Mouse (Mus musculus): ENCODE data around the gene Npr1. TPM values are rescaled to one million over a fixed set of nuclear protein-coding genes. Genes with fewer than 3 reads are reported as not detected.
A peak's percentile ranks its signal among the peaks of the same experiment; 100 is the strongest.

The Npr1 gene
- total RNA-seq (2021): 100 to 1,000 TPM; 120 to 121 TPM
- long read RNA-seq, experiment 1, full-length matches to known transcripts: 45 of 68 reads
- long read RNA-seq, experiment 1, partial matches to known transcripts: 17 of 68 reads
- long read RNA-seq, experiment 1, other reads (novel, unspliced or antisense): 6 of 68 reads
- long read RNA-seq, experiment 2, full-length matches to known transcripts: 95 of 146 reads
- long read RNA-seq, experiment 2, partial matches to known transcripts: 21 of 146 reads
- long read RNA-seq, experiment 2, other reads (novel, unspliced or antisense): 30 of 146 reads

DNA sequence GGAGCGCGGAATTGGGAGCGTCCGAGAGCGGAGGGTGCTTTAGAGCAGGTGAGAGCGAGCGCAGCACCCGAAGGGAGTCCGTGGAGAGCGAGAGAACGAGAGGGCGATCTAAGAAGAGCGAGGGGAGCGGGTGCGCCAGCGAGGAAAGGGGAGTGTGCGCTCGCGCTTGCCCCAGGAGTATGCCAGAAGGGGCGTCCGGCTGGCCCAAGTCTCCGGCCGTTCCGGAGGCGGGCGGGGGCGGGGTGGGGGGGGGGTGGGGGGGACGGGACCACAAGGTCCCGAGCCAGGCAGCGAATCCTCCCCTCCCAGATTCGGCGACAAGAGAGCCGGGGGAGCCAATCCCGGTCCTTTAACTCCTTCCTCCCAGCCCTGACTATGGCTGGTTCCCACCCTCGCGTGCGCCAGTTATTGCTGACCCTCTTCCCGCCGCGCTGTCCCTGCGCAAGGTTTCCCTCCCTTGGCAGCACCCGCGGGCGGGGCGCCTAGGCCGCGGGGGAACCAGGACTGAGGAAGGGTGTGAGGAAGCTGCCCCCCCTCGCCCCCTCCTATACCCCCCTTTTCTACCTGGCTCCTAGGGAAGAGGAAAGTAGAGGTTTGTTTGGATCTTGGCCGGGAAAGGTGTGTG lies at the start of gene Npr1:
Npr1 (minus strand) TSS at position 181 of the 625 bp plus-strand sequence.
- peak in 1 of 2 experiments; percentile 56 for DNase-seq (ENCODE audit: low spot score in 2 of 2)

DNA sequence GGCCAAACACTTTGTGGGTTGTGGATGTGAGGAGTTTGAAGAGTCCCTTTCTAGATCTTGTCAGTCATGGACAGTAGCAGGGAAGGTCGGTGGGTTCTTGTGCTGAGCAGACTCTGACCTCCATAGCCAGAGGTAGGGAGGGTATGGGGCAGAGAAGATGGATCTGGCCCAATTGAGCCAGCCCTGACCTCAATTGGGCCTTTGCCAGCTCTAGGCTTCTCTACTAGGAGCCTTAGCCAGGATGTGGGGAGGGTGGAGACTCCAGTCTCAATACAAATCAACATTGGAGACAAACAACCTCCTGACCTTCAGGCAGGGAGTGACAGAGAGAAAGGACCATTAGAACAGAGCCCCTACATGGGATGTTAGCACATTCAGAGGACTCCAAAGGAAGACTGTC lies 49.6 kb upstream of the Npr1 start:
- no peak for DNase-seq (ENCODE audit: low spot score in 2 of 2)

DNA sequence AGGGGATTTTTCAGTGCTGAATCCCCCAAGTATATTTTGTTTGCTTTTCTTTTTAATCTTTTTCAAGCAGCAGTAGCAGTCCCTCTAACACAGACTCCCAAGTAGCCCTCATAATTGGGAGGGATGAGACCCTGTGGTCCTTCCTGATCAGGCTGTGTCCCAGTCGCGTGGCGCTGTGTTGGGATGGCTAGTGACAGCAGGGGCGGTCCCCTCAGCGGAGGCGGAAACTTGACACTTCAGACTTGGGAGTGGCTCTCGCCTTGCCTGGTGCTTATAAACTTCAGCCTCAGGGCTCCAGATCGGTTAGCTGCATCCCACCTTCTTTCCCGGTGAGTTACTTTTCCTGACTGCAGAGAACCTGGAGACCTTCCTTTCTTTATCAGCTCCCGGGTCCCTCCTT lies 49.0 kb upstream of the Npr1 start:
- peak in 1 of 2 experiments; percentile 44 for DNase-seq (ENCODE audit: low spot score in 2 of 2)

DNA sequence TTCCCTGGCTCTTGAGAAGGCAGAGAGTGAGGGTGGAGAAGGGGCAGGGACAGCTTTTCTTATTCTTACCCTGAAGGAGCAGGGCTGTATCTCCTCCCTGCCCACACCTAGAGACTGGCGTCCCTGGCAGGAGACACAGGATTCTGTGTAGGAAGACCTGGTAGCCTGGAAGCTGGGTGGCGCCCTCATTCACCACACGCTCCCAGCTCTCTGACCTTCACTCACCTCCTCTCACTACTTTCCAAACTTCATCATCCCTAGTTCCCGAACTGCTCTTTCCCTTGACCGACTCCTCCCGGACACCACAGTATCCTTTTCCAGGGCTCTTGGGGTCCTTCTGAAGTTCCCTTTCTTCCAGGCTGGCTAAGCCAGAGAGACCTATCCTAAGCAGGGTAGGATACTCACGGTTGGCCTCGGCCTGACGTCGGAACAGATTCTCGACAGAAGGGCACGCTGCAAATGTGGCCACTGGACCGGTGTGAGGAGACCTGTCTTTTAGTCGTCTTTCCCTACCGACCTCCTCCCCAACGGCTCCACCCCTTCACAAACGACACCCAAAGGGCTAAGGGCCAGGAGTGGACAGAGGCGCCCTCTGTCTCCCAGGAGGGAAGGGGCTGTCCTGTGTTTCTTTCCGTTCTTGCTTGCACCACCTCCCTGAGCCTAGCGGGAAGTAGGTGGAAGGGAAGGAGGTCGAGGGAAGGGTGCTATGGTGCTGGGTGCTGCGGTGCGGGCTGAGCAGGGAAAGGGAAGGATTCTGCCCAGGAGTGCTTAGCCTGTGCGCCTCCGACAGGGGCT lies 48.3 kb upstream of the Npr1 start, which contains the start of the genes S100a1 and S100a13:
S100a1 (minus strand) TSS at position 597 of the 795 bp plus-strand sequence.
S100a13 (plus strand) TSS at position 640 of the 795 bp plus-strand sequence.
- DNase-seq (ENCODE audit: low spot score in 2 of 2): peak in 1 of 2 experiments; percentile 46

DNA sequence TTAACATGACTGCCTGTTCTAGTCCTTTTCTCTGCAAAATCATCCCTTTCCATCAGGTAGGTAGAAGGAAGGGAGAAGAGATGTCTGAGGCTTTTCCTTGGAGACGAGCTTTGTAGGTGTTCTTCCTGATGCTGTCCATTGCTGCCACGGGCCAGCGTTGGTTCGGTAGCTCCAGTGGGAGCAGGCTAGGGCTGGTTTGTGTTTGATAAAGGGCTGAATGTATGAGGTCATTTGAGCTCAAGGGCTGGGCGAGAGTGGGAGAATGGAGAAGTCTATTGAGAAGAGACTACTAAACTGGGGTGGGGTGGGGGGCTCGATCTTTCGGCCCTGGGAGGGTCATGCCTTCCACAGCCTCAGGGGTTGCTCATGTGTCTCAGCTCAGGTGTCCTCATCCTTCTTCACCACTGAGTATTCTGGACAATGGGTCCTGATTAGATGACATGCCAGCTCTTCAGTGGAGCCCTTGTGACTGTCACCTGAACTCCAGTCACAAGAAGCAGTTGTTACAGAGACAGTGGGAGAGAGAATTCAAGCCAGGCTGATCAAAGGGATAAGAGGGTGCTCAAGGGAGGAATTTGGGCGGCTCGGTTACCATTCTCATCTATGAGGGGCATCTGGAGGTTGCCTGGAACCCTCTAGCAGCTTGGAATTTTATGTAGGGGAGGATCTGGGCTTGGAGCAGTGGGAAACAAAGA lies 47.4 kb upstream of the Npr1 start:
- DNase-seq (ENCODE audit: low spot score in 2 of 2): no peak

DNA sequence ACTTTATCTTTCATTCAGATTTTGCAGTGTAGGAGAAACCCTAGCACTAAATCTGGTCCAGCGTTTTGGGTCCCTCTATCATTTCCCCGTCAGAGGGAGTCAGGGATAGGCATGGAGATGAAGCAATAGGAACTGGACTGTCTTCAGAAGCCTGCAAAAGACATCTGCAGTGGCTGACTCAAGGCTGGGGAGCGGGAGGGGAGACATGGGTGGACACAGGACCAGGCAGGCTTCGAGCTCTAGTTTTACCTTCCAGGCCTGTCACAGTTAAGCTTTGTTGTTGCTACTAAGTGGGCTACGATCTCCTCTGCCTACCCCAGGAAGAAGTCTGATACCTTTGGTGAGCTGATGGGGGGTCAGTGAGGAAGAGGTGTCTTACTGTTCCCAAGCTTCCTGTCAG lies 46.6 kb upstream of the Npr1 start:
- DNase-seq (ENCODE audit: low spot score in 2 of 2): no peak

DNA sequence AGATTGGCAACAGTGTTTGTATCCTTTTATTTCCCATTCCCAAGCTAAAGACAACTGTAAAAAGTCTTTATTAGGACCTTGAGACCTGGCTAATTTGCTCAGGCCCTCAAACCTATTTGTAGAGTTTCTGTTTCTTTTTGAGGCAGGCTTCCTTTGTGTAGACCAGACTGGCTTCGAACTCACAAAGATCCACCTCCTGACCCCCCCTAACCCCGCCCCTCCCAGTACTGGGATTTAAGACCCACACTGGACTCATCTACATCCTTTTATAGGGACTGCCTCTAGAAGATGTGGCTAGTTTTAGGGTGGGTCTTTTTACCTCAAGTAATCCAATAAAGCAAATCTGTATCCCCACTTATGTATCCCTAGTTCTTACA lies 44.1 kb upstream of the Npr1 start:
- DNase-seq (ENCODE audit: low spot score in 2 of 2): no peak

DNA sequence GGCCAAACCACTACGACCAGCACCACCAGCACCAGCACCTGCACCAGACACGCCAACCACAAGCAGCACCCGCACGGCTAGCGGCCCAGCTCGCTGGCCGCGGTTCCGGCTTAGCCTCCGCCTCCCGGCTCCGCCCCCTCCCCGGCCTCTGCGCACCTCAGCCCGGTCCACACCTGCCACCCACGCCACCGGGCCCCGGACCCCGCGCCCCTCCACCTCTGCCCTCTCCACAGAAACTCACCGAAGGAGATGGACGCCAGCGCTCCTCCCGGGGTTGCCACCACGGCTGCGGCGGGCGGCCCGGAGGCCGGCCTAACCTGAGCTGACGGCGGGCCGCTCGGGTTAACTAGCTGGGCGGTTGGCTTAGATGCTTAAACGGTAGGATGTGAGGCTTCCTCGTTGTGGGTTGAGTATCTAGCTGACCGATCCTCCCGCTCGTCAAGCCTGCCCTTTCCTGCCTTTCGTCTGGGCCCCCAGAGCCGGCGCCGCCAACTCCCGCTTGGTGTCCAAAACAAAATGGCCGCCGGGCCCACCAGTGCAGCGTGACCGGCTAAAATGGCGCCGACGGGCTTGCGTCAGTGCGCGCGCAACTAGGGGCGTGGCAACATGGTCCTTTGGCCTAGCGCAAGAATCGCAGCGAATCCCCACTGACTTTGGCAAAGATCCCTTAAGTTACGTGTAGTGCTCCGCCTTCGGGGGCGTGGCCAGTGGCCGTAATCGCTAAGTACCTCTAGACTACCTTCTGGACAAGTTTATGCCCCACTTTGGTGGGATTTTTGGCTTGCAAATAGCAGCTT lies 43.5 kb upstream of the Npr1 start, which contains the start of gene Chtop:
Chtop (minus strand) TSS at position 549 of the 797 bp plus-strand sequence.
- peak; percentile 97 to 99 for DNase-seq (ENCODE audit: low spot score in 2 of 2)

DNA sequence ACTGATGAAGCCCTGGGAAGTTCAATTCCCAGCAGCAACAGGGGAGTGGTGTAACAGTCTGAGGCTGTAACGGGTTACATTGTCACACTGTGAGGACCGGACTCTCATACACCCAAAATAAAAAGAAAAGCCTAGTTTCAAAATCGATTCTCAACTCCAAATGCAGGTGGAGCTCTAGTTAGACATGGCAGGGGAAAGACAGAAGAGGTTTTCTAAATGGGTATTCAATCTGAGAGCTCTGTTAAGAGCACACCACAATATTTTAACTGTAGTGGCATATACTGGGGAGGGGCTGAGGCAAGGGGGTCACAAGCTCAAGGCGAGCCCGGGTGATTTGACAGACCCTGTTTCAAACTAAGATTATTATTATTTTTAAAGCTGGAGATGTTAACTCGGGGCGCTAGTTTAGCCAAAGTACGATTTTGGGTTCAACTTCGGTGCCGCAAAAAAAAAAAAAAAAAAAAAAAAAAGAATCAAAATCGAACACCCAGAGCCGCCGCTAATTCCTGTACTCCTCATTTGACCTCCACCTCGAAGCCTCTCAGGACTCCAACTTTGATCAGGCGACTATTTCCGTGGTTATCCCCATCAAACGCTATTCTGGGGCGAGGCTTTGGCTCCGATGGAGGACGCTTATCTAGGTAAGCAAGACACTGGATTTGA lies 42.8 kb upstream of the Npr1 start:
- DNase-seq (ENCODE audit: low spot score in 2 of 2): no peak

DNA sequence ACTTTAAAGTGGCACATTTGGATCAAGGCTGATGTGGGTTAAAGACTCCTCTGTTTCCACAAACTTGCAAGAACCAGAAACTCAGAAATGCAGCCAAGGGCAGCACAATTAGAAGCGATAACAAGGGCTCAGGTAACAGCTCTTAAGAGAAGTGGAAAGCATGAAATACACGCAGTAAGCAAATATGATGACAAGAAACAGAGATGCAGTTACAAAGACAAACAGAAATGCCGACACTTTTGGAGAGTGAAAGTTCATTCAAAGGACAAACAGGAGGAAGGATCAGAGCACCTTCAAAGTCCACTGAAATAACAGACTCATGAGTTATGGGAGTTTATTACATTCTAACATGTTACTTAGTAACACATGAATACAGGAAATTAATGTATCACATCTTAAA lies 40.7 kb upstream of the Npr1 start:
- DNase-seq (ENCODE audit: low spot score in 2 of 2): no peak

DNA sequence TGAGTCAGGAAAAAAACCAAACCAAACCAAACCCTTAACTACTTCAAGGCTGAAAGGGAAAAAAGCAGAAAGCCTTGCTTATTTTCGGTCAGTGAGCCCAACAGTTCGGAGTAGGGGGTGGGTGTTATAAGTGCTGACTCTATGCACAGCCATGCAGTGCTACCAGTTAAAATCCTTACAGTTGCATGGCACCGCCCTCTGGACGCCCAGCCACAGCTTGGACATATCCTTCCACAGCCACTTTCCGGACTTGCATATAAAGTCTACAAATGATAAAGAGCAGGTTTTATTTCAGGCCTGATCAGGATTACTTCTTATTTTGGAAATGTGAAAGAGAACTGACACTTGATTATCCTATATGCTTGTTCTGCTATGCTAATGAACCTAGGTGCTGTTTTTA lies 39.5 kb upstream of the Npr1 start:
- no peak for DNase-seq (ENCODE audit: low spot score in 2 of 2)

DNA sequence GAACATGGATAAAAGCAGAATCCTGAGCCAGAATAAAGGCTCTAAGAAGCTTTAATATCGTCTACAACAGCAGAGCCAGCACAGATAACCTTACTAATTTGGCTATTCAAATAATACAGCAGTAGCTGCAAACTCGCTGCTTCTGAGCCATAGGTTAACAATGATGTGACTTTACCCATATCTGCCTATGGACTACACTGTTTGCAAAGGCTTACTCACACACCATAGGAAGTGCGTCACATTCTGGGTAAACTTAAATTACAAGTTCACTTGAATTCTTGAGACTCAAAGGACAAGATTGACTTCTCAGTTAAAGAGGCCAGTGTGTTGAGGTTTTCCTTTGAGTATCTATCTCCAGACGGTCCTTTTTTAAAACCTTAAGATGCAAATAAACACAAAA lies 37.8 kb upstream of the Npr1 start:
- DNase-seq (ENCODE audit: low spot score in 2 of 2): no peak

DNA sequence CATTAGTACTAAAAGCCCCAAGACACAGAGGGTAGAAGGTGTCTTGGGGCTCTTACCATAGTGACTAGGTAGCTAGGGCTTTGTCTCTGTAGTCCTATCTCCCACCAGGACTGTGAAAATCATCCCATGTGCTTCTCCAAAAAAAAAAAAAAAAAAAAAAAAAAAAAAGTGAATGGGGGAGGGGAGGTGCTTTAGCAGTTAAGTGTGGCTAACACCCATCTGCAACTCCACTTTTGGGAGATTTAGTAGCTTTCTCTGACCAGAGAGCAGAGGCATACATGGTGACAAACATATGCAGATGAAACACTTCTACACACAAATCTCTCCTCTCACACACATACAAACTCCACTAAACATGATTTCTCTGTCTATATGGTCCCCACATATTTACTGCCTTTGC lies 31.9 kb upstream of the Npr1 start:
- no peak for DNase-seq (ENCODE audit: low spot score in 2 of 2)

DNA sequence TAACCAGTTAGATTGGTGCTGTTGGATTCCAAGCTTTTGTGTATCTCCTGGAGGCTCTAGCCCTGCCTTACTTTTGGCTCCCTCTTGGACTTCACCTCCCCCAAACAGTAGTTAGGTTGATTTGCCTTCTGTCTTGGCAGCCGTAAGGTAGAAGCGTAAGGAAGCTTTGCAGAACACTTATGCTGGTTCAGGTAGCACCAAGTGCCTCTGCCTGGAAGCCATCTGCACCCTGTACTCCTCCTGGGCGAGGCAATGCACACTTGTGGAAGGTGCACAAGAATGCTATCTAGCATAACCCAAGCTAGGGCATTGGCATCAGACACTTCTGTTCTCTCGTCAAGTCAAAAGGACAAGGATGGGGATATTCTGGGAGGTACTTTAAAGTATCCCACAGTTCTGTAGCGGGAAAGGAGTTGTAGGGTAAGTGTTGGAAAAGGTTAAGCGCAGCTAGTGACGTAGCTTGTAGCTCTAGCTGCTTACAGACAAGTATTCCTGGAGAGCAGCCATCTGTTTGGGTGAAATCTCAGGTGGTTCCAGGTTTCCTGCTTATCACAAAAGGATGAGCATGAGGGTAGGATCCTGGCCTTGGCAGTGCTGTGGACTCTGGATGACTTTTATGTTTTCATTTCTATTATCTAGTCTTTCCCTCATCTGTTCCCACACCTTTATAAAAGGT lies 30.3 kb upstream of the Npr1 start:
- no peak for DNase-seq (ENCODE audit: low spot score in 2 of 2)

DNA sequence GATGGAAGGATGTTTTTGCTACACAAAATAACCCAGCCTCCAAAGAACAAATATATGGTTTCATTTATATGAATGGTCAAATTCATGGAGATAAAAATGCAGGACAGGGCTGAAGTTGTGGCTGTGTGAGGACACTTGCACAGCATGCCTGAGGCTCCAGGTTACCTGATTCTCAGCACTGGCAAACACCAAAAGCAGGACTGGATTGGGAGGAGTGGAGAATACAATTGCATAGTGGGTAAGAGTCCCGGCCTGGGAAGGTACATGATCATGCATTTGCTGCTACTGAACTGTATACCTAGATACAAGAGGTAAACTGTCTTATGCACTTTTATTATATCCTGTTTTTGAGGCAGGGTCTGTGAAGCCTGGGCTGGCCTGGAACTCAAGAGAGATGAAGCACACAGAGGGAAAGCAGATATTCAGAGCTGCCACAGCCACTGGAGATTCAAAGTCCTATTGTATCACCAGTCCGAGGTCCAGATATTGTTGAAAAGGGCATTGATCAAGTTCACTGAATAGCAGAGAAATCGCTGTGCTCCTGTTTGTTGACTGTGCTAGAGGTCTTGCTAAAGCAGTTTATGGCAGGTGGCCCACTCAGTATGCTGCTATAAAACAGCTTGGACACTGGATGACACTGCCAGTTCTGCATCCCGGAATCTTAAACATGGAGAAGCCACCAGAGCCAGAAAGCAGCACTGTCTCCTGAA lies 28.3 kb upstream of the Npr1 start:
- no peak for DNase-seq (ENCODE audit: low spot score in 2 of 2)

DNA sequence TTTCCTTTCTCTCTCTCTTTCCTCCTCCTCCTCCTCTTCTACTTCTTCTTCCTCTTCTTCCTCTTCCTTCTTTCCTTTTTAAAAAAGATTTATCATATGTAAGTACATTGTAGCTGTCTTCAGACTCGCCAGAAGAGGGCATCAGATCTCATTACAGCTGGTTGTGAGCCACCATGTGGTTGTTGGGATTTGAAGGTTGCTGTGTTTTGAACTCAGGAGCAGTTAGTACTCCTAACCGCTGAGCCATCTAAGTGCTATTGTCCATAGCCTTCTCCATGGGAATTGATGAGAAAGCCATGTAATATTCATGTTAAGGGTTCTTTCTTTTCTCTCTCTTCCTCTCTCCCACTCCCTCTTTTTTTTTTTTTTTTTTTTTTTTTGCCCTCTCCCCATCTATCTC lies 25.7 kb upstream of the Npr1 start:
- DNase-seq (ENCODE audit: low spot score in 2 of 2): no peak

DNA sequence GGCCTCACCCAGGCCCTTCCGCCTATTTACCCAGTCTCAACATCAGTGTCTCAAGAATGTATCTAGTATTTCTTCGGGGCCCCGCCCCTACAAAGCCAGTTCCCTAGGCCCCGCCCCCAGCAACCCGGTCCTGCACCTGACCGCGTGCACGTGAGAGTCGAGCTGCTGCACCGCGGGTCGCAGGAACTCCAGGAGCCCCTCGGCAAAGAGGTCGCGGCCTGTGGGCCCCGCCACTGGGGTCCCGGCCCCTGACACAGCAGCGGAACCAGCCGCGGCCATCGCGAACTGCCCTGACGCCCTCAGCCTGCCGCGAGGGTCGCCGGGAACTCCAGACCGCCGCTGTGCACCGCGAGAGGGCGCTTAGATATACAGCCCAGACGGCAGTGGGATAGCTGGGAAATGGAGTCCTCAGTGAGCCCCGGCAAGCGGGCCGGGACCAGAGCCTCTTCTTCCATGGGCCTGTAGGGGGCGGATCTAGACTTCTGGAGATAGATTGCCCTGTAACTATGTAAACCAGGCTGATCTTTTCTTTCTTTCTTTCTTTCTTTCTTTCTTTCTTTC lies 25.1 kb upstream of the Npr1 start, which contains the start of gene Snapin:
Snapin (minus strand) TSS at position 338 of the 561 bp plus-strand sequence.
- DNase-seq (ENCODE audit: low spot score in 2 of 2): peak; percentile 85 to 95

DNA sequence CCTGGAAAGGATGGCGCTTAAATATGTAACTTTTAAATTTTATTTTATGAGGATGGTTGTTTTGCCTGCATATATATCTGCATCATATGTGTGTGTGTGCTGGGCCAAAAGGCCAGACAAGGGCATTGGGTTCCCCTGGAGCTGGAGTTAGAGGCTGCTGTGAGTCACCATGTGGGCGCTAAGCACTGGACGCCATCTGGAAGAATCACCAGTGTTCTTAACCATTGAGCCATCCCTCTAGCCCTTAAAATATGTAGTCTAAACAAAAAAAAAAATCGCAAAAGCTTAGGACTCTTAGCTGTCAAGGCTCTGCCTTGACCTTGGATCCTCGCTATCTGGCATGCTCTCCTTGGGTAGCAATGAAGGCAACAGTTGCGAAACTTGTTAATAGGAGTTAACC lies 22.9 kb upstream of the Npr1 start:
- no peak for DNase-seq (ENCODE audit: low spot score in 2 of 2)

All from adrenal gland, postnatal 4 days (tissue).